Mouse (Mus musculus): ENCODE measurements around the gene Vezf1. TPM values are rescaled to one million over a fixed set of nuclear protein-coding genes. Genes with fewer than 3 reads are reported as not detected.

Gene Vezf1
- polyA plus RNA-seq, 1 experiment from 2014 or later: 61.4 TPM

DNA sequence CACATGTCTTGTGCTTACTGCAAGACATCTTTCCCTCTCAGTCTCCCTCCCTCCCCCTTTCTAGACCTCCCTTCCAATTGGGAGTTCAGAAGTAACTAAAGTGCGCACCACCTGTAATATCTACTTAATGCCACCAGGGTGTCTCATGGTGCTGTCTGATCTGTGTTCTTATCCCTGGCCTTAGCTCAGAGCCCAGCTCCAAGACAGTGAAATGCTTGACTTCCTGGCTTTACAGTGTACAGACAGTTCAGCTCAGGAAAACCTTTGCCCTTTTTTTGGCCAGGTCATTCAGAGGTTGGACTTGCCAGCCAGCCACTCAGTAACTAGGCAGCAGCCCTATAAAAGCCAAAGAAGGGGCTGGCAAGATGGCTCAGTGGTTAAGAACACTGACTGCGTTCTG, 8.9 kb upstream of the Vezf1 start:
- no peaks in the 10 kb centered on the region for H3K9me3 ChIP-seq
- H3K27ac ChIP-seq (replicated peaks): no peak overlapping the region
- H3K9ac ChIP-seq (replicated peaks): no peak overlapping the region
- WGBS: 56% methylated on average over 2 of the region's 2 CpGs
- H3K36me3 ChIP-seq: peaks cover 3% of the 10 kb centered on the region; the same call in 1 of the 2 replicates
- H3K4me3 ChIP-seq: no peak overlapping the region
- H3K4me2 ChIP-seq (replicated peaks): no peak overlapping the region
- ATAC-seq (replicated peaks): peak; percentile 81; the same call in 1 of the 2 replicates
- no peaks in the 10 kb centered on the region for H3K27me3 ChIP-seq
- no peaks in the 10 kb centered on the region for H3K4me1 ChIP-seq

DNA sequence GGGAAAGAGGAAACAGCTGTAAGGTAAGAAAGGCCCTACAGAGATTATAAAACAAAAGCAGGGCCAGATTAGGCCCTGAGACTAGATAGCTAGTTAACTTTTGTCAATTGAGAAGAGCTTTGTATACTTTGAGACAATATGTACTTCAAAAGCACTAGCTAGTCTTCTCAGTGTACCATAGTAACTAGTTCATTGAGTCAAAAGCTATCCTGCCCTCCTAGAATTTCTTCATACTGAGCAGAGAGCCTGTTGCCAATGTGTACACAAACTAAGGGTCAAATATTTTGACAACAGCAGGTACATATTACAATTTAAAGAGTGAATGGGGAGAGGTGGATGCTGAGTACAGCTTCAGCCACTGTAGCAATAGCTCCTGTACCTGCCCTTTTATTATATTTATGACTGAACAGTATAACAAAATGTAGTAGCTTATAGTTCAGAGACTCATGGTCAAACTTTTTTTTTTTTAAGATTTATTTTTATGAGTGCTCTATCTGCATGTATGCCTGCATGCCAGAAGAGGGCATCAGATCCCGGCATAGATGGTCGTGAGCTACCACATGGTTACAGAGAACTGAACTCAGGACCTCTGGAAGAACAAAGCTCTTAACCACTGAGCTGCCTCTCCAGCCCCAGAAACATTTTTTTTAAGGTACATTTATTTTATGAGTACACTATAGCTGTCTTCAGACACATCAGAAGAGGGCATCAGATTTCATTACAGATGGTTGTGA, 6.0 kb upstream of the Vezf1 start:
- Histone ChIP-seq H3K4me2 (replicated peaks) (no peak overlapping the region), H3K4me1 (peaks cover 1% of the 10 kb centered on the region), H3K27me3 (no peaks in the 10 kb centered on the region), H3K36me3 (no peaks in the 10 kb centered on the region; the same call in 1 of the 2 replicates), H3K27ac (replicated peaks) (no peak overlapping the region), H3K9me3 (no peaks in the 10 kb centered on the region), H3K9ac (replicated peaks) (no peak overlapping the region), H3K4me3 (no peak overlapping the region)
- no peak for ATAC-seq (replicated peaks)
- 82% methylated on average over 2 of the region's 2 CpGs for WGBS

DNA sequence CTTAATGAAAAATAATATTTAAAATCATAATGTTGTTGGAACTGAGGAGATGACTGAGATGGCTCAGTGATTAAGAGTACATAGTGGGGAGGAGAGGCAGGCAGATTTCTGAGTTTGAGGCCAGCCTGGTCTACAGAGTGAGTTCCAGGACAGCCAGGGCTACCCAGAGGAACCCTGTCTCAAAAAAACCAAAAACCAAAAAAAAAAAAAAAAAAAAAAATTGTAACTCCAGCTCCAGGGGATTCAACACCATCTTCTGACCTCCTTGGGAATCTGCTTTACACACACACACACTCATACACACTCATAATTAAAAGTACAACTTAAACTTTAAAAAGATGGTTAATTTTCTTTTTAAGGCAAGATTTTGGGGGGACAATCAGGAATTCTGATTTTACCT, 2.3 kb upstream of the Vezf1 start:
- Histone ChIP-seq H3K27ac (replicated peaks) (no peak overlapping the region), H3K4me2 (replicated peaks) (no peak overlapping the region), H3K4me3 (no peak overlapping the region), H3K4me1 (peaks cover 23% of the 10 kb centered on the region), H3K9ac (replicated peaks) (no peak overlapping the region), H3K27me3 (no peaks in the 10 kb centered on the region), H3K9me3 (no peaks in the 10 kb centered on the region), H3K36me3 (no peaks in the 10 kb centered on the region)
- no peak for ATAC-seq (replicated peaks)

DNA sequence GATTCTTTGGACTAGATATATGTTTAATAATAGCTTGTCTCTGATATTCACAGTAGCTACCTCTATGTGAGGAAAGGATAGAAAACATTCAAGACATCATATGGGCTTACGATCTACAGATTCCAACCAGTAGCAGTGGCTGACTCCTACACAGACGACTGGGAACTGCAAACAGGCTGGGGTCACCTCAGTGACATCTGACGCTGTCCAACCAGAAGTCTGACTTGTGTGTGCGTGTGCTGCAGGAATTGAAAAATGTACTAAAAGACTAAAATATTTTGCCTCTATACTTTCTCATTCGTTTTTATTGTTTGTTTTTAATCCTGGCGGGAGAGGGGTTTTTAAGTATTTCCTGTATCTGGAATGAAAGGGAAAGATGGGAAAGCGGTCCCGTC, 891 bp upstream of the Vezf1 start:
- ATAC-seq (replicated peaks): no peak

DNA sequence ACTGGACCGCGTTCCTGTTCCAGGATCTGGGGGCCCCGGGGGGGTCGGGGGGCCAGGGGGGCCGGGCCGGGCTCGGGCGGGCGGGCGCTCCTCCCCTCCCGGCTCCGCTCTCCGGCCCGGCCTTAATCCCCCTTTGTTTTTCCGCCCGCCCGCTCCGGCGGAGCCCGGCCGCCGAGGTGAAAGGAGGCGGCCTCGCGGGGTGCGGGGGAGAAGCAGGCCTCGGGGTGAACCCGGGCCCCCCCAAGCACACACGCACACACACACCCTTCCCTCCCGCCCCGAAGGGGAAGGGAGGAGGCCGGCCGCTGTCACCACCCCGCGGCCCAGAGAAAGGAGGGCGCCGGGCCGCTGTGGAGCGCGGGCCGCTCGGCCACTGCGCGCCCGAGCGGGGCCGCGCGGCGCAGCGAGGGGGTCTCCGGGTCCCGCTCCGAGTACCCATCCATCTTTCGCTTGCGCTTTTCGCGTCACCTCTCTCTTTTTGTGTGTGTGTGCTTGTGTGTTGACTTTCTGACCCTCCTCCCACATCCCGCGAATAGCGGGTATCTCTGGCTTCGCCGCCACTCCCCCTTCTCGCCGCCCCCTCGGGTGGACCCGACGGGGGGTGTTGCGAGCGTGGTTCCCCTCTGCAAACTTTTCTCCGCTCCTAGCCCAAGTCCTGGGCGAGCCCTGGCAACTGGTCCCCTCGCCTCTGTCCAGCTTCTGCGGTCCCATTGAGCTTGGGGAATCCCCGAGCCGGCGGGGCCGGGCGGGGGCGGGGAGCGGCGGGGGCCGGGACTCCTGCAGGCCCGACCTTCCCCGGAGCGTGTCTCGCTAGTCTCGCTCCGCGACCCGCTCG, 549 bp downstream of the Vezf1 start:
- Histone ChIP-seq H3K27ac (replicated peaks) (peak overlapping the region; percentile 98), H3K4me3 (peak overlapping the region; percentile 100), H3K9me3 (no peaks in the 10 kb centered on the region), H3K27me3 (no peaks in the 10 kb centered on the region), H3K4me2 (replicated peaks) (peak overlapping the region; percentile 87), H3K9ac (replicated peaks) (peak overlapping the region; percentile 98), H3K4me1 (peaks cover 50% of the 10 kb centered on the region), H3K36me3 (0 out of 2 replicates have a peak, but pooled peaks cover 2% of the 10 kb centered on the region)
- under 1% methylated on average over 70 of the region's 92 CpGs for WGBS
- peak; percentile 63 for ATAC-seq (replicated peaks)

More for the DNA sequence above, 891 bp upstream of the Vezf1 start:
- H3K27me3 ChIP-seq: no peaks in the 10 kb centered on the region
- peak overlapping the region; percentile 100 for H3K4me3 ChIP-seq
- H3K27ac ChIP-seq (replicated peaks): peak overlapping the region; percentile 98
- H3K36me3 ChIP-seq: no peaks in the 10 kb centered on the region
- H3K9ac ChIP-seq (replicated peaks): peak overlapping the region; percentile 98
- H3K4me2 ChIP-seq (replicated peaks): peak overlapping the region; percentile 87
- 3% methylated on average over 8 of the region's 8 CpGs for WGBS
- peaks cover 37% of the 10 kb centered on the region for H3K4me1 ChIP-seq
- no peaks in the 10 kb centered on the region for H3K9me3 ChIP-seq

DNA sequence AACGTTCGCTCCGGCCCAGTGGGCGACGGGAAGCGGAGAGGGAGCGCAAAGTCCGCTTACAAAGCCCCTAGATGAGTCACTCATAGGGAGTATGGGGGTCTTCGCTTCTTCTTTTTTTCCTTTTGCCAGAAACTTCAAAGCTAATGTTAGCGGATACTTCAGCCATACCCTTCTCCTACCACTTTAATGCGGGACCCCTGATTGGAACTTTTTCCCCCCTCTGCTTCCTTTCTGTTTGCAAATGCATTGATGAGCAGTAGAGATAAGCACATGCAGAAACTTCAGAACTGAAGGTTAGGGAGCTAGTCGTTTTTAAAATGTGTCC, 1.1 kb downstream of the Vezf1 start:
- H3K4me3 ChIP-seq: peak overlapping the region; percentile 100
- H3K9me3 ChIP-seq: no peaks in the 10 kb centered on the region
- peaks cover 53% of the 10 kb centered on the region for H3K4me1 ChIP-seq
- peak overlapping the region; percentile 98 for H3K9ac ChIP-seq (replicated peaks)
- 0 out of 2 replicates have a peak, but pooled peaks cover 5% of the 10 kb centered on the region for H3K36me3 ChIP-seq
- WGBS: 0% methylated on average over 12 of the region's 12 CpGs
- H3K27ac ChIP-seq (replicated peaks): peak overlapping the region; percentile 98
- no peak for ATAC-seq (replicated peaks)
- H3K4me2 ChIP-seq (replicated peaks): peak overlapping the region; percentile 87
- no peaks in the 10 kb centered on the region for H3K27me3 ChIP-seq

DNA sequence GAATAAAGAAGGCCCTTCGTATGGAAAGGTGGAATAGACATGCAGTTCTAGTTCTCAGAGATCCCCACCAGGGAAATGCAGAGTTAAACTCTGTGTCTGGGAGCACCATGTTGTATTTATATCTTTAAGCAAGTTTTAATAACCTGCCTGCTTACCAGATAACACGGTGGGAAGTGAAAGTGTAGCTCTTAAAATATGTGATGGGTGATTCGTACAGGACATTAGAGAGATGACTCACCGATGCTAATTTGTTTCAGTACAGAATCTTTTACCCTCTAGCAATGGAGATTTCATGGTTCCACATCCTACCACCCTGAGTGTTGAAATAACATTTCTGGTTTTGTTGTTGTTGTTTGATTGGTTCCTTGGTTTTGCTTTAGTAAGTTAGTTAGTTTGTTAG, 2.3 kb downstream of the Vezf1 start:
- no peak overlapping the region for H3K27ac ChIP-seq (replicated peaks)
- peaks cover 58% of the 10 kb centered on the region for H3K4me1 ChIP-seq
- H3K4me3 ChIP-seq: peak overlapping the region; percentile 100
- no peaks in the 10 kb centered on the region for H3K9me3 ChIP-seq
- WGBS: 22% methylated on average over 4 of the region's 4 CpGs
- no peaks in the 10 kb centered on the region for H3K27me3 ChIP-seq
- 0 out of 2 replicates have a peak, but pooled peaks cover 5% of the 10 kb centered on the region for H3K36me3 ChIP-seq
- peak overlapping the region; percentile 87 for H3K4me2 ChIP-seq (replicated peaks)
- H3K9ac ChIP-seq (replicated peaks): peak overlapping the region; percentile 29; the same call in 1 of the 2 replicates
- no peak for ATAC-seq (replicated peaks)

DNA sequence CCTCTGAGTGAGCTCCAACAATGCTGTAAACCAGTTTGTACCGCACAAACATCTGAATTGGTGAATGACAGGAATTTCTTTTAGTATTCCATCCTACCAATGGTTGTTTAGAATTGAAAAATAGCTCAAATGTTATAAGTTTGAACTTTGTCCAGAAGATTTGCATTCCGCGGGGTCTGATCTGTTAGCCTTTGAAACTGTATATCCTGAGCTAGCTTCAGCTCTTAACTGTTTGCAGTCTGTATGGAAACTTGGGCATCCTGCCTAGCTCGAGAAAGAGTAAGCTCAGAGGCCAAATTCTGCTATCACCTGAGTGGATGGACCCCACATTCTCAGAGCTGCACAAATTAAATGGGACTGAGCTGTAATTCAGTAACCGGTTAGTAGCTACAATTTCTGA, 3.0 kb downstream of the Vezf1 start:
- peak overlapping the region; percentile 87 for H3K4me2 ChIP-seq (replicated peaks)
- peak overlapping the region; percentile 100; the same call in 1 of the 2 replicates for H3K4me3 ChIP-seq
- 30% methylated on average over 5 of the region's 5 CpGs for WGBS
- ATAC-seq (replicated peaks): no peak
- no peak overlapping the region for H3K27ac ChIP-seq (replicated peaks)
- no peak overlapping the region; the same call in 1 of the 2 replicates for H3K9ac ChIP-seq (replicated peaks)
- H3K9me3 ChIP-seq: no peaks in the 10 kb centered on the region
- H3K4me1 ChIP-seq: peaks cover 61% of the 10 kb centered on the region
- H3K36me3 ChIP-seq: peaks cover 7% of the 10 kb centered on the region
- H3K27me3 ChIP-seq: no peaks in the 10 kb centered on the region

DNA sequence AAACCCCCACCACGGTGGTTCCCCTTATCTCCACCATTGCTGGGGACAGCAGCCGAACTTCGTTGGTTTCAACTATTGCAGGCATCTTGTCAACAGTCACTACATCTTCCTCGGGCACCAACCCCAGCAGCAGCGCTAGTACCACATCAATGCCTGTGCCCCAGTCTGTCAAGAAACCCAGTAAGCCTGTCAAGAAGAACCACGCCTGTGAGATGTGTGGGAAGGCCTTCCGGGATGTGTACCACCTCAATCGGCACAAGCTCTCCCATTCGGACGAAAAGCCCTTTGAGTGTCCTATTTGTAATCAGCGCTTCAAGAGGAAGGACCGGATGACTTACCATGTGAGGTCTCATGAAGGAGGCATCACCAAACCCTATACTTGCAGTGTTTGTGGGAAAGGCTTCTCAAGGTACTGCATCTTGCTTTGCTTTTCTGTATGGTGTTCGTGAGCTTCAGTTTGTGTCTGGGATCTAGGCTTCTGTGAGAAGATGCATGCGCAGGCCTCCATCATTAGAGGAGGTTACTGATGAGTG, 5.3 kb downstream of the Vezf1 start:
- no peak for ATAC-seq (replicated peaks)
- no peak overlapping the region for H3K27ac ChIP-seq (replicated peaks)
- H3K9ac ChIP-seq (replicated peaks): no peak overlapping the region
- WGBS: 83% methylated on average over 14 of the region's 14 CpGs
- H3K9me3 ChIP-seq: no peaks in the 10 kb centered on the region
- peaks cover 55% of the 10 kb centered on the region for H3K4me1 ChIP-seq
- peaks cover 27% of the 10 kb centered on the region for H3K36me3 ChIP-seq
- no peaks in the 10 kb centered on the region for H3K27me3 ChIP-seq
- no peak overlapping the region for H3K4me3 ChIP-seq
- no peak overlapping the region for H3K4me2 ChIP-seq (replicated peaks)

DNA sequence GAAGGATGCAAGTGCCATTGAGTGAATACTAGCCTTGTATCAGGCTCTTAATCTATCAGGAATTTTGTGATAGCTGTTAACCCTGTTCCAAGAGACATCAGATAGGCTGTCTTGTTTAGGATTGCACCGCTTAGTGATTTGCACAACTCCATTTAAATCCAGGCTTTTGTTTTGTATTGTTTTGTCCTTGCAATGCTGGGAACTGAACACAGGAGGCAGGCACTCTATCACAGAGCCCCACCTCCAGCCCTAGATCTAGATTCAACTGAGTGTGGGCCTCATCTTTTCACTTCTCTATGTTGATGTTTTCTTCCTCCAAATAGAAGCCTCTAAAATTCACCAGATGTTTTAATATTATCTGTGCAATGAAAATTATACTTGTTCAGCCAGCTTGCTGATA, 7.6 kb downstream of the Vezf1 start:
- 6% methylated on average over 1 of the region's 1 CpGs for WGBS
- Histone ChIP-seq H3K27me3 (no peaks in the 10 kb centered on the region), H3K36me3 (peaks cover 49% of the 10 kb centered on the region), H3K27ac (replicated peaks) (no peak overlapping the region), H3K9me3 (no peaks in the 10 kb centered on the region), H3K4me2 (replicated peaks) (no peak overlapping the region), H3K4me1 (peaks cover 39% of the 10 kb centered on the region), H3K4me3 (no peak overlapping the region), H3K9ac (replicated peaks) (no peak overlapping the region)
- no peak for ATAC-seq (replicated peaks)

DNA sequence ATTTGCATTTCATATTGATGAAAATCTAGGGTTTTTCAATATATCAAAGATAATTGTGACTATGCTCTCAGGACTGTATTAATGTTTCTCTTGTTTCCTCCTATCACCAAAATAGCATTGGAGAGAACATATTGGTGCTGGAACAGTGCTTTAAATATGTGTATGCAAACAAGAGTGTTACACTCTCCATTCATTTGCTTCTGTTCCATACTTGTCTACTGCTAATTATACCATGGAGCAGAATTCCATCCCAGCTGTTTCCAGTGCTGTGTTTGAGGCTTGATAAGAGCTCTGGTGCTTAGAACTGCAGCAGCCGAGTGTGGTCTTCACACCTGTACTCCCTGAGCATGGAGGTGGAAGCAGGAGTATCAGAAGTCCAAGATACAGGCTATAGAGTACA, 8.3 kb downstream of the Vezf1 start:
- 74% methylated on average over 1 of the region's 1 CpGs for WGBS
- H3K4me3 ChIP-seq: no peak overlapping the region
- no peak overlapping the region for H3K4me2 ChIP-seq (replicated peaks)
- ATAC-seq (replicated peaks): no peak
- H3K27ac ChIP-seq (replicated peaks): no peak overlapping the region
- no peaks in the 10 kb centered on the region for H3K9me3 ChIP-seq
- no peaks in the 10 kb centered on the region for H3K27me3 ChIP-seq
- H3K36me3 ChIP-seq: peaks cover 56% of the 10 kb centered on the region
- no peak overlapping the region for H3K9ac ChIP-seq (replicated peaks)
- H3K4me1 ChIP-seq: peaks cover 32% of the 10 kb centered on the region

DNA sequence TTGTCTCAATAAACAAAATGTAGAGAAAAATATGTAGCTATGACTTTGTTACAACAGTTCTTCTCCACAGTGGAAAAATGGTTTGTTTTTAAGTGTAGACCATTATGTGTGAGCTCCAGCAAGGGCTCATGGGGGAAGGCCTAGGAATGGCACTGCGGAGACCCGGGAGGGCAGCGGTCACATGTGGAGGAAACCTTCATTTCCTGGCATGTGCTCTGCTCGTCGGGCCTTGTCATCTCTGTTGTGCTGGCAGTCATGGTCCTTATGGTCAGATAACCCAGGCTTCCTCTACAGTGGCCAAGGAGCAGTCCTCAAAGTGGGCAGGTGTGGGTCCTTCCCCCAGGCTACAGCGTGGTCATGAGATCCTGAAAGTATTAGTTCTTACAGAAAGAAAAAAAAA, 15.6 kb downstream of the Vezf1 start:
- no peak overlapping the region for H3K9ac ChIP-seq (replicated peaks)
- peaks cover 17% of the 10 kb centered on the region for H3K4me1 ChIP-seq
- no peak for ATAC-seq (replicated peaks)
- peaks cover 54% of the 10 kb centered on the region for H3K36me3 ChIP-seq
- no peak overlapping the region for H3K27ac ChIP-seq (replicated peaks)
- H3K4me2 ChIP-seq (replicated peaks): no peak overlapping the region
- no peaks in the 10 kb centered on the region for H3K9me3 ChIP-seq
- H3K27me3 ChIP-seq: no peaks in the 10 kb centered on the region
- 81% methylated on average over 6 of the region's 6 CpGs for WGBS
- H3K4me3 ChIP-seq: no peak overlapping the region
